Mouse (Mus musculus): ENCODE measurements around the gene Cnnm4. TPM values are rescaled to one million over a fixed set of nuclear protein-coding genes. Genes with fewer than 3 reads are reported as not detected.

Cnnm4 gene
- polyA plus RNA-seq, 1 experiment: 21.6 TPM

DNA sequence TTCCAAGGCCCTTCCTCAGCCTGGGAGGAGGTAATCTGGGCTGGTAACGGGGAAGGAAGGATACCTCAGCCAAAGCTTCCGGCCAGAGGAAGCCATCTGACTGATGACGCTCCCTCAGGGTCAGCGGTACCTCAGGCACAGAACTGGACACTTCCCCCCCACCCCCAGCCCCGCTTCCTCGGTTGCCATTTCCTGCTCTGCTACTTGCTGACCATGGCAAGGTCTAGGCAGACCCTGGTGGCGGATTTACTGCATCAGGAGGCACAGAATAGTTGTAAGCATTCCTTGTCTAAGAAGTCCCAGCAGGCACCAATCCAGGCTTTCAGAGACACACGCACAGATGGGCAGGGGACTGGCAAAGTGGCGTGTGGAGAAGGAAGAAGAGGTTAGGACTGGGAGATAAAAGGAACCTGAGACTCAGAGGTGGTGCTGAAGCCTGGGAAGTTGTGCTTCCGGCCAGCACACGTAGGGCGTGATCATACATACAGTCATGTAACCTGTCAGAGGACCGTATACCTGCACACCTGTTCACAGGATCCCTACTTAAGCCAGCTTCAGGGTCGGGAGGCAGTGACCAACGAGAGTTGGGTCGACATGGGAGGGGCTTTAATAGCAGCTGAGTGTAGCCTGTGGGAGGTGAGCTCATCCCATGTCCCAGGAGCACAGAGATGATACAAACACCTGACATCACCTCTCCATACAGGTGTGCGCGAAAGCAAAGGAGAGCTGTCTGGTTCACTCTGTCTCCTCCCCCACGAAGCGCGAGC is 83.4 kb downstream of the Cnnm4 start:
- Histone ChIP-seq H3ac (ENCODE audit: control insufficient read depth, insufficient read length) (no peak overlapping the region), H3K4me2 (ENCODE audit: low read depth) (peak overlapping the region; percentile 93), H3K27me3 (ENCODE audit: control insufficient read depth, insufficient read depth, insufficient read length) (no peaks in the 10 kb centered on the region), H3K36me3 (ENCODE audit: control insufficient read depth, insufficient read depth) (peaks cover 47% of the 10 kb centered on the region), H3K4me3 (peak overlapping the region; percentile 99), H3K79me2 (ENCODE audit: control insufficient read depth, insufficient read depth) (peaks cover 45% of the 10 kb centered on the region)
- TF ChIP-seq POLR2A (IDR thresholded peaks at IDR 0.05; ENCODE audit: insufficient read length, low read depth): peak; percentile 23
- TF ChIP-seq MYOG (IDR thresholded peaks at IDR 0.05; ENCODE audit: control insufficient read depth in 1 of 3, insufficient read depth in 1 of 3, insufficient read length in 2 of 3, low read depth in 2 of 3): no peak

DNA sequence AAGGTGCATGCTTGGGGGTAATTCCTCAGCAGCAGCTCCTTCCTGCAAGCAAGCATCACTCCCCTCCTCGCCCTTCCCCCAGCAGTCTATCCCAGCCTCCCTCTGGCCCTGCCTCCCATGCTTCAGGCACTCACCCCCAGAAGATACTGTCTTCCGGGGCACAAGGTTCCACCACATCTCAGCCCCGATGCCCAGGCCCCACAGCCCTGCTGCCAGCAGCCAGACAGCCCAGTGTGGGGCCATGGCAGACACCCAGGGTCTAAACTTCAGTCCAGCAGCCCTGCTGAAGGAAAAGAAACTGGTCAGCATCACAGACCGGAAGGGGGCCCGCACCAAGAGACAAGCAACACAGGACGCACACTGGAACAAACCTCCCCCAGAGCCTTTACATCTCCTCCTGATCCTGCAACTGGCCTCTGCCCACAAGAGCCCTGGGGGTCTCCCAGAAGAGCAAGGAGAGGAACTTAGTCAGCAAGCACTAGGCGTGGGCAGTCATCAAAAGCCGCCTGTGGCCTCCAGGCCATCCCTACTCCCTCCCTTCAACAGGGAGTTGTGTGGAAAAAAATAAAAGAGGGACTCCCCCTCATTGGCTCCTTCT is 84.5 kb downstream of the Cnnm4 start:
- H3K27me3 ChIP-seq (ENCODE audit: control insufficient read depth, insufficient read depth, insufficient read length): no peaks in the 10 kb centered on the region
- H3ac ChIP-seq (ENCODE audit: control insufficient read depth, insufficient read length): peak overlapping the region; percentile 66

DNA sequence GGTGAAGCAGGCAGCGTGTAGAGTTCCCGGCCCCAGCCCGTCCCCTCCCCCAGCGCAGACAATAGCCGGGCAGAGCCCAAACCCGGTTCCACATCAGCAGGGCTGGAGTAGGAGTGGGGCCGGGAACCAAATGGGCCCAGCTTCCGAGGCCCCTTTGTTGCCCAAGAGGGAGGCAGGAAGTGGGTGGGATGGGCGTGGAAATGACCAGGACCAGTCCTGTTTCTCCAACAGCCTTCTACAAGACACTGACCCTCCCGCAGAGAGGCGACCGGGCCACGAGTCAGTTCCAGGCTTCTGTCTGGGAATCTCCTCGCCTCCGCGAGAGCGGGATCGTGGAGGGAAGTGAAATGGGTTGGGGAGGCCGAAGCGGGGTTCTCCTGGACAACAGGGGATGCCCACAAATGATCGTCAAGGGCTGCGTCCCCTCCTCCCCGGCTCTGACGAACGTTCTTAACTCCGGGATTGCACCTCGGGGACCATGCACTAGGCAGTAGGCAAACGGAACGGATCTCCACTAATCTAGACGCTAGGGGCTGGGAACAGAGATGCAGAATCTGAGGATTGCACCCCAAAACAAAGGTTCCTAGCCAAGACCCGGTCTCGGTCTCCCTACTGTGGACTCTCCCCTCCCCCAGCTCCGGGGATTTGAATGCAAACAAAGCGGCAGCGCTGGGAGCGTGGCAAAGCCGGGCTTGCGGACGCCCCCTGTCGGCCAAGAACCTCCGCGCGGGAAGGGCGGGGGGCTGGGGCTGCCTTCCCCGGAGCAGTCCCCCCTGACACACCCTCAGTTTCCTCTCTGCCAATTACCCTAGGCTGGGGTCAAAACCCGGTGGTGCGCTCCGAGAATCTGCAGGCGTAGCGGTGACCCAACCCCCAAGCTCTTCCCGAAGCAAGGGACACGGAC is 85.4 kb downstream of the Cnnm4 start:
- H3K27me3 ChIP-seq (ENCODE audit: control insufficient read depth, insufficient read depth, insufficient read length): no peaks in the 10 kb centered on the region
- peaks cover 41% of the 10 kb centered on the region for H3K79me2 ChIP-seq (ENCODE audit: control insufficient read depth, insufficient read depth)
- H3K36me3 ChIP-seq (ENCODE audit: control insufficient read depth, insufficient read depth): peaks cover 29% of the 10 kb centered on the region
- peak overlapping the region; percentile 93 for H3K4me2 ChIP-seq (ENCODE audit: low read depth)
- TF ChIP-seq REST (IDR thresholded peaks at IDR 0.05; ENCODE audit: insufficient read depth, insufficient read length) (no peak), MYOG (IDR thresholded peaks at IDR 0.05; ENCODE audit: control insufficient read depth in 1 of 3, insufficient read depth in 1 of 3, insufficient read length in 2 of 3, low read depth in 2 of 3) (no peak), MYOD1 (IDR thresholded peaks at IDR 0.05; ENCODE audit: control insufficient read depth in 1 of 3, insufficient read length in 2 of 3, low read depth in 2 of 3) (no peak), E2F4 (IDR thresholded peaks at IDR 0.05; ENCODE audit: insufficient read depth) (peak; percentile 46), USF1 (IDR thresholded peaks at IDR 0.05; ENCODE audit: low read depth) (no peak), CEBPB (IDR thresholded peaks at IDR 0.05; ENCODE audit: insufficient read depth, poor library complexity, severe bottlenecking) (0 out of 2 replicates have a peak, but pooled peaks have one; percentile 34), MAX (IDR thresholded peaks at IDR 0.05; ENCODE audit: low read depth) (no peak), POLR2AphosphoS2 (IDR thresholded peaks at IDR 0.05; ENCODE audit: insufficient read length, low read depth) (peak; percentile 68), POLR2A (IDR thresholded peaks at IDR 0.05; ENCODE audit: insufficient read length, low read depth) (peak; percentile 72), TCF12 (IDR thresholded peaks at IDR 0.05; ENCODE audit: insufficient read depth, poor library complexity, severe bottlenecking) (no peak), TCF3 (IDR thresholded peaks at IDR 0.05; ENCODE audit: insufficient read length, low read depth) (no peak), SRF (IDR thresholded peaks at IDR 0.05; ENCODE audit: control insufficient read depth, insufficient read length, low read depth) (no peak)
- H3ac ChIP-seq (ENCODE audit: control insufficient read depth, insufficient read length): peak overlapping the region; percentile 66
- peak overlapping the region; percentile 99 for H3K4me3 ChIP-seq

More for the DNA sequence above, 84.5 kb downstream of the Cnnm4 start:
- H3K79me2 ChIP-seq (ENCODE audit: control insufficient read depth, insufficient read depth): peaks cover 43% of the 10 kb centered on the region
- peaks cover 38% of the 10 kb centered on the region for H3K36me3 ChIP-seq (ENCODE audit: control insufficient read depth, insufficient read depth)
- no peak for TF ChIP-seq CEBPB (IDR thresholded peaks at IDR 0.05; ENCODE audit: insufficient read depth, poor library complexity, severe bottlenecking)
- TF ChIP-seq REST (IDR thresholded peaks at IDR 0.05; ENCODE audit: insufficient read depth, insufficient read length): no peak
- peak overlapping the region; percentile 93 for H3K4me2 ChIP-seq (ENCODE audit: low read depth)
- peak overlapping the region; percentile 99 for H3K4me3 ChIP-seq

DNA sequence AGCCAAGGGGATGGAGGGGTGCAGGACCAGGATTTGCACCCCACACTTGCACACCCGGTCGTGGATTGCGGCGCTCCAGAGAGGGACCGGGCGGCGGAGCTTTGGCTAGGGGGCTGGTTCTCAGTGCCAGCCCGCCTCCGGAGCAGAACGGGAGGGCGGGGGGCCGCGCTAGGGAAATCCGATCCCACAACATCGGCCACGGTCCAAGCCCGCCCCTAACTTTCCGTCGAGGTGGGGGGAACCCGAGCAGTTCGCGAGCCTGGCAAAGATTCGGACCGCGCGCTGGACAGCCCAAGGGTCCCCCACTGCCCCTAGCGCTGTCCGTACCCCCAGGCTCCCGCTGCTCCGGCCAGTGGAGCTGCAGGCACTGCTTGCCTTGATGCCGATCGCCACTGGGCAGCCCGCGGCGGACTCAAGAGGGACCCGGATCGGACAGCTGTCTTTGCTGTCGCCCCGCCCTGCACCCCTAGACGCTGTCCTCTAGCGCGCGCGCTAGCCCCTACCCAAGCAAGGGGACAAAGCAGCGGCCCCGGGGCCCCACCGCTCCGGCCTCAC is 86.1 kb downstream of the Cnnm4 start:
- H3K4me3 ChIP-seq: peak overlapping the region; percentile 99
- H3K27me3 ChIP-seq (ENCODE audit: control insufficient read depth, insufficient read depth, insufficient read length): no peaks in the 10 kb centered on the region
- H3K4me2 ChIP-seq (ENCODE audit: low read depth): peak overlapping the region; percentile 51
- H3K79me2 ChIP-seq (ENCODE audit: control insufficient read depth, insufficient read depth): peaks cover 41% of the 10 kb centered on the region
- H3K36me3 ChIP-seq (ENCODE audit: control insufficient read depth, insufficient read depth): peaks cover 22% of the 10 kb centered on the region
- H3ac ChIP-seq (ENCODE audit: control insufficient read depth, insufficient read length): peak overlapping the region; percentile 66
- TF ChIP-seq E2F4 (IDR thresholded peaks at IDR 0.05; ENCODE audit: insufficient read depth) (no peak), REST (IDR thresholded peaks at IDR 0.05; ENCODE audit: insufficient read depth, insufficient read length) (peak; percentile 5), CEBPB (IDR thresholded peaks at IDR 0.05; ENCODE audit: insufficient read depth, poor library complexity, severe bottlenecking) (no peak), MYOD1 (IDR thresholded peaks at IDR 0.05; ENCODE audit: control insufficient read depth in 1 of 3, insufficient read length in 2 of 3, low read depth in 2 of 3) (peak in 1 of 3 experiments; percentile 65), USF1 (IDR thresholded peaks at IDR 0.05; ENCODE audit: low read depth) (no peak), MYOG (IDR thresholded peaks at IDR 0.05; ENCODE audit: control insufficient read depth in 1 of 3, insufficient read depth in 1 of 3, insufficient read length in 2 of 3, low read depth in 2 of 3) (peak in 2 of 3 experiments; percentile 26 to 83), POLR2AphosphoS2 (IDR thresholded peaks at IDR 0.05; ENCODE audit: insufficient read length, low read depth) (peak; percentile 31), POLR2A (IDR thresholded peaks at IDR 0.05; ENCODE audit: insufficient read length, low read depth) (no peak), SRF (IDR thresholded peaks at IDR 0.05; ENCODE audit: control insufficient read depth, insufficient read length, low read depth) (no peak), MAX (IDR thresholded peaks at IDR 0.05; ENCODE audit: low read depth) (no peak), TCF12 (IDR thresholded peaks at IDR 0.05; ENCODE audit: insufficient read depth, poor library complexity, severe bottlenecking) (no peak), TCF3 (IDR thresholded peaks at IDR 0.05; ENCODE audit: insufficient read length, low read depth) (no peak)

Other genes starting within 250 kb of the Cnnm4 start
- gene Uggt1, start 226.9 kb upstream of the Cnnm4 start, polyA plus RNA-seq (2012; fragmentation: generic; extraction: Trizol): 24.3 TPM
- gene Neurl3, start 196.9 kb upstream of the Cnnm4 start, polyA plus RNA-seq (2012; fragmentation: generic; extraction: Trizol): 0.11 TPM
- 65.8 TPM for gene Arid5a, start 163.9 kb upstream of the Cnnm4 start, polyA plus RNA-seq (2012; fragmentation: generic; extraction: Trizol)
- gene Kansl3, start 102.4 kb upstream of the Cnnm4 start, polyA plus RNA-seq (2012; fragmentation: generic; extraction: Trizol): 35.7 TPM
- gene Fer1l5, start 99.3 kb upstream of the Cnnm4 start, polyA plus RNA-seq (2012; fragmentation: generic; extraction: Trizol): 0.59 TPM
- 44.8 TPM for gene Lman2l, start 26.3 kb upstream of the Cnnm4 start, polyA plus RNA-seq (2012; fragmentation: generic; extraction: Trizol)
- 10.2 TPM for gene Cnnm3, start 40.2 kb downstream of the Cnnm4 start, polyA plus RNA-seq (2012; fragmentation: generic; extraction: Trizol)
- 78.6 TPM for gene Ankrd23, start 65.3 kb downstream of the Cnnm4 start, polyA plus RNA-seq (2012; fragmentation: generic; extraction: Trizol)
- gene Gm42417, start 67.8 kb downstream of the Cnnm4 start, polyA plus RNA-seq (2012; fragmentation: generic; extraction: Trizol): 0.13 TPM
- gene Ankrd39, start 75.8 kb downstream of the Cnnm4 start, polyA plus RNA-seq (2012; fragmentation: generic; extraction: Trizol): 17.9 TPM
- 30.7 TPM for gene Sema4c, start 86.7 kb downstream of the Cnnm4 start, polyA plus RNA-seq (2012; fragmentation: generic; extraction: Trizol)
- 1.5 TPM for gene Fam178b, start 211.6 kb downstream of the Cnnm4 start, polyA plus RNA-seq (2012; fragmentation: generic; extraction: Trizol)
- 1,086 TPM for gene Cox5b, start 219.8 kb downstream of the Cnnm4 start, polyA plus RNA-seq (2012; fragmentation: generic; extraction: Trizol)
- gene 4933424G06Rik, start 238.5 kb downstream of the Cnnm4 start, polyA plus RNA-seq (2012; fragmentation: generic; extraction: Trizol): 0.12 TPM
- 111 TPM for gene Actr1b, start 242.8 kb downstream of the Cnnm4 start, polyA plus RNA-seq (2012; fragmentation: generic; extraction: Trizol)

Data from myocyte (in vitro differentiated cells).